Mouse (Mus musculus) 3134 (cell line): ENCODE measurements around the gene Angel1.

Experiments
- DNase-seq: peaks from one replicate; pipeline ENCODE4 v3.0.0-alpha.2; 2011; ENCODE audit warnings: low spot score; ENCODE audit not compliant: insufficient read length; ENCODE audit errors: extremely low read depth

Angel1 gene

GRCm38 (mm10) chr12:86726120-86726640, at the start of gene Angel1:
Angel1 (minus strand) TSS chr12:86726460.
- DNase-seq, result peak; percentile 95

GRCm38 (mm10) chr12:86775561-86776280, 49.5 kb upstream of the Angel1 start:
- peak; percentile 42 for DNase-seq

- no peak for DNase-seq
Measured at GRCm38 (mm10) chr12:86772551-86772950, 46.3 kb upstream of the Angel1 start.

- peak; percentile 64 for DNase-seq
Measured at GRCm38 (mm10) chr12:86771823-86772427, 45.7 kb upstream of the Angel1 start.

GRCm38 (mm10) chr12:86770927-86771326, 44.7 kb upstream of the Angel1 start:
- DNase-seq, result no peak

GRCm38 (mm10) chr12:86770261-86770670, 44.0 kb upstream of the Angel1 start:
- DNase-seq, result peak; percentile 78

GRCm38 (mm10) chr12:86769819-86770218, 43.6 kb upstream of the Angel1 start:
- DNase-seq, result no peak

GRCm38 (mm10) chr12:86768986-86769580, 42.8 kb upstream of the Angel1 start:
- DNase-seq, result peak; percentile 54

GRCm38 (mm10) chr12:86767868-86768631, 41.8 kb upstream of the Angel1 start:
- no peak for DNase-seq

- no peak for DNase-seq
Measured at GRCm38 (mm10) chr12:86766467-86766866, 40.2 kb upstream of the Angel1 start.

- no peak for DNase-seq
Measured at GRCm38 (mm10) chr12:86764060-86764459, 37.8 kb upstream of the Angel1 start.

- DNase-seq, result no peak
Measured at GRCm38 (mm10) chr12:86761036-86761435, 34.8 kb upstream of the Angel1 start.

- no peak for DNase-seq
Measured at GRCm38 (mm10) chr12:86734319-86734810, 8.1 kb upstream of the Angel1 start, which contains the start of gene Lrrc74a. Lrrc74a (plus strand) TSS chr12:86734369.

GRCm38 (mm10) chr12:86725706-86726105, 554 bp downstream of the Angel1 start:
- DNase-seq, result no peak

GRCm38 (mm10) chr12:86724300-86724699, 2.0 kb downstream of the Angel1 start:
- DNase-seq, result no peak

- no peak for DNase-seq
Measured at GRCm38 (mm10) chr12:86721453-86721852, 4.8 kb downstream of the Angel1 start.

GRCm38 (mm10) chr12:86719961-86720639, 6.2 kb downstream of the Angel1 start:
- no peak for DNase-seq

- no peak for DNase-seq
Measured at GRCm38 (mm10) chr12:86716962-86717361, 9.3 kb downstream of the Angel1 start.

- no peak for DNase-seq
Measured at GRCm38 (mm10) chr12:86715401-86715800, 10.9 kb downstream of the Angel1 start.

GRCm38 (mm10) chr12:86714026-86714425, 12.2 kb downstream of the Angel1 start:
- DNase-seq, result no peak
